Mouse (Mus musculus) small intestine, adult 2 months (tissue): Measurements from ENCODE around the gene Baiap2l2. TPM values are rescaled to one million over a fixed set of nuclear protein-coding genes. Genes with fewer than 3 reads are reported as not detected.

Source experiments
- H3K27ac ChIP-seq: fragments of 200-500 bp; 2 replicates; pipeline ENCODE4 v1.5.1; 2012; ENCODE audit warnings: low read depth, low read length, control low read depth, inconsistent platforms; ENCODE audit not compliant: insufficient read depth
- H3K27me3 ChIP-seq: fragments of 200-500 bp; 2 replicates; pipeline ENCODE4 v1.6.1; 2012; ENCODE audit warnings: mild to moderate bottlenecking, moderate library complexity, low read length, inconsistent platforms; ENCODE audit not compliant: control insufficient read depth, insufficient read depth
- H3K36me3 ChIP-seq: fragments of 200-500 bp; 2 replicates; pipeline ENCODE4 v1.6.1; 2012; ENCODE audit warnings: mild to moderate bottlenecking, low read length, control low read depth, inconsistent platforms; ENCODE audit not compliant: control insufficient read depth, insufficient read depth
- H3K4me1 ChIP-seq: fragments of 200-500 bp; 2 replicates; pipeline ENCODE4 v1.6.1; 2012; ENCODE audit warnings: low read length, inconsistent platforms, mixed read lengths; ENCODE audit not compliant: control insufficient read depth, insufficient read depth, insufficient read length
- H3K4me3 ChIP-seq: fragments of 200-500 bp; 2 replicates; pipeline ENCODE4 v1.5.1; 2012; ENCODE audit warnings: low read depth, mild to moderate bottlenecking, control low read depth, inconsistent platforms, low read length, moderate library complexity
- CTCF ChIP-seq: fragments of 200-500 bp; IDR thresholded peaks from 2 replicates; pipeline ENCODE4 v1.5.1; 2012; ENCODE audit warnings: low read depth, mild to moderate bottlenecking, control low read depth, inconsistent platforms, low read length, moderate library complexity, mixed read lengths; ENCODE audit not compliant: insufficient replicate concordance, insufficient read length; ENCODE audit errors: extremely low read depth
- POLR2A ChIP-seq: fragments of 200-500 bp; IDR thresholded peaks from 2 replicates; pipeline ENCODE4 v1.6.1; 2012; ENCODE audit warnings: low read depth, mild to moderate bottlenecking, control low read depth, inconsistent platforms, low read length, moderate library complexity
- WGBS: fragments of 180-500 bp; shearing (Covaris S2); methylation state at CpG from one replicate; pipeline ENCODE4 v1.1.7; 2018; 5-methylcytosine and 5-hydroxymethylcytosine counted together
- polyA plus RNA-seq: library from polyadenylated mRNA; depleted of rRNA; stranded (reverse); fragments of >200 nt; gene quantifications from 2 replicates; pipeline ENCODE4 v1.2.3, GENCODE M21; 2012

Baiap2l2 gene
- polyA plus RNA-seq, 1 experiment = 542 TPM

- 87% methylated on average over 2 of the region's 2 CpGs for WGBS
These were observed 14.3 kb upstream of the Baiap2l2 start for GRCm38 (mm10) chr15:79299563-79300155.

GRCm38 (mm10) chr15:79298553-79298952, 13.2 kb upstream of the Baiap2l2 start:
- WGBS = 91% methylated on average over 6 of the region's 6 CpGs
- Histone ChIP-seq H3K4me3 (no peak overlapping the region), H3K4me1 (no peaks in the 10 kb centered on the region)

More at GRCm38 (mm10) chr15:79299563-79300155, 14.3 kb upstream of the Baiap2l2 start:
- Histone ChIP-seq H3K4me1 (no peaks in the 10 kb centered on the region), H3K27me3 (no peaks in the 10 kb centered on the region), H3K36me3 (peaks cover 2% of the 10 kb centered on the region), H3K27ac (no peak overlapping the region), H3K4me3 (no peak overlapping the region)
- TF ChIP-seq POLR2A = no peak
- no peak for TF ChIP-seq CTCF

GRCm38 (mm10) chr15:79292779-79293178, 7.4 kb upstream of the Baiap2l2 start:
- no peak overlapping the region for H3K27ac ChIP-seq
- H3K4me3 ChIP-seq = no peak overlapping the region
- H3K27me3 ChIP-seq = no peaks in the 10 kb centered on the region
- WGBS = 86% methylated on average over 9 of the region's 9 CpGs
- TF ChIP-seq POLR2A = no peak
- TF ChIP-seq CTCF = no peak
- no peaks in the 10 kb centered on the region for H3K4me1 ChIP-seq
- H3K36me3 ChIP-seq = peaks cover 3% of the 10 kb centered on the region; the same call in 1 of the 2 replicates

More at GRCm38 (mm10) chr15:79298553-79298952, 13.2 kb upstream of the Baiap2l2 start:
- TF ChIP-seq CTCF (no peak), POLR2A (no peak)
- H3K36me3 ChIP-seq = no peaks in the 10 kb centered on the region
- no peak overlapping the region for H3K27ac ChIP-seq
- H3K27me3 ChIP-seq = no peaks in the 10 kb centered on the region

DNA sequence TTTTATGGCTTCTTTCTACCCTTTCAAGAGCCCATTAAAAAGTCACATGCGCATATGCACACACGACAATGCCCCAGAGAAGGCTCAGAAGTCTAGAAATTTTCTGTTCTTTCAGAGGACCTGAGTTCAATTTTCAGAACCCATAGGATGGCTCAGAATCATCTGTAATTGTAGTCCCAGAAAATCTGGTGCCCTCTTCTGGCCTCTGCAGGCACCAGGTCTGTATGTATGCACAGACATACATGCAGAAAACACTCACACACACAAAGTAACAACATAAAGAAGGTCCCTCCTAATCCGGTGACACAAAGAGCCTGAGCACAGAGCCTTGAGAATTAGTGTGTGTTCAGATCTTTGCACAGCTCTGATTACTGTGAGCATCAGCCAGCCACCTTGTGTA, 5.0 kb upstream of the Baiap2l2 start:
- H3K27ac ChIP-seq = no peak overlapping the region
- no peak for TF ChIP-seq POLR2A
- no peak for TF ChIP-seq CTCF
- WGBS = 81% methylated on average over 3 of the region's 3 CpGs
- no peaks in the 10 kb centered on the region for H3K27me3 ChIP-seq
- peaks cover 13% of the 10 kb centered on the region for H3K4me1 ChIP-seq
- peaks cover 7% of the 10 kb centered on the region; the same call in 1 of the 2 replicates for H3K36me3 ChIP-seq
- H3K4me3 ChIP-seq = no peak overlapping the region

GRCm38 (mm10) chr15:79289441-79289840, 4.1 kb upstream of the Baiap2l2 start:
- H3K4me1 ChIP-seq = peaks cover 13% of the 10 kb centered on the region
- 96% methylated on average over 12 of the region's 12 CpGs for WGBS
- TF ChIP-seq POLR2A (no peak), CTCF (no peak)
- H3K4me3 ChIP-seq = no peak overlapping the region
- H3K27ac ChIP-seq = no peak overlapping the region
- H3K27me3 ChIP-seq = no peaks in the 10 kb centered on the region
- H3K36me3 ChIP-seq = peaks cover 7% of the 10 kb centered on the region; the same call in 1 of the 2 replicates

DNA sequence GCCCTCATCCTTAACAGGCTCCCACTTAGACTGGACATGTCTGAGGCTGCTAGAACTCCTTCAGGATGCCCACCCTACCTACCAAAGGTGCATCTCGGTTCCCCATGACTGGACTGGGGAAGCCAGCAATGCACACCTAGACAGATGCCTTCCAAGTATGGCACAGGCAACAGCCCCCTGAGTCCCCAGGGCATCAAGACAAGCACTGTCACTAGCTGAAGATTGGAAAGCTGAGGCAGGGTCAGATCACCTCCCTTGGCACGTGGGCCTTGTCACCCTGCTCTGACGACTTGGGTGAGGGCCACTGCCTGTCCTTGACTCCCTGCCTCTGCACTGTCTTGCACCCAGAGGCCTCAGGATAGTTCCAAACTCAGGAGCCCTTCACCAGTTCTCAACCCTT, 3.0 kb upstream of the Baiap2l2 start:
- WGBS = 79% methylated on average over 3 of the region's 3 CpGs

DNA sequence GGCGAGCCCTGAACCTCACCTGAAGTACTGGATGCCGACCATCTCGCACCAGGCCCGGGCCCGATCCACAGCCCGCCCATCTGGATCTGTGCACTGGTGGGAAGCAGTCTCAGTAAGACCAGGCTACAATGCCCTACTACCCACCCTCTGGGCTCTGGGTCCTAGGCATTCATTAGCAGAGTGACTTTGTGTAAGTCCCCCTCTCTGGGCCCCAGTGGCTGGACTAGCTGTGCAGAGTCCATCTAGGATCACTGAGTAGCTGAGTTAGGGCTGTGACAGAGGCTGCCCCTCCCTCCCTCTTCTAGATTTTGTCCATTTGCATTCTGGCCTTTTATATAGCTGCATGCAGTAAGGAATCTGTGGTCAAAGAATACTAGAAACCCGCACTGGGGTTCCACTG, 1.8 kb upstream of the Baiap2l2 start:
- Histone ChIP-seq H3K27me3 (no peaks in the 10 kb centered on the region), H3K4me1 (peaks cover 18% of the 10 kb centered on the region), H3K36me3 (peaks cover 13% of the 10 kb centered on the region), H3K27ac (no peak overlapping the region), H3K4me3 (no peak overlapping the region)
- TF ChIP-seq CTCF (no peak), POLR2A (no peak)
- 83% methylated on average over 7 of the region's 7 CpGs for WGBS

More for the DNA sequence above, 3.0 kb upstream of the Baiap2l2 start:
- H3K4me1 ChIP-seq = peaks cover 13% of the 10 kb centered on the region
- no peak for TF ChIP-seq CTCF
- TF ChIP-seq POLR2A = no peak
- no peak overlapping the region for H3K27ac ChIP-seq
- no peak overlapping the region for H3K4me3 ChIP-seq
- H3K36me3 ChIP-seq = peaks cover 7% of the 10 kb centered on the region; the same call in 1 of the 2 replicates
- H3K27me3 ChIP-seq = no peaks in the 10 kb centered on the region
